8 mouse cellular contexts compared by ENCODE assay signal in the genomic region with DNA sequence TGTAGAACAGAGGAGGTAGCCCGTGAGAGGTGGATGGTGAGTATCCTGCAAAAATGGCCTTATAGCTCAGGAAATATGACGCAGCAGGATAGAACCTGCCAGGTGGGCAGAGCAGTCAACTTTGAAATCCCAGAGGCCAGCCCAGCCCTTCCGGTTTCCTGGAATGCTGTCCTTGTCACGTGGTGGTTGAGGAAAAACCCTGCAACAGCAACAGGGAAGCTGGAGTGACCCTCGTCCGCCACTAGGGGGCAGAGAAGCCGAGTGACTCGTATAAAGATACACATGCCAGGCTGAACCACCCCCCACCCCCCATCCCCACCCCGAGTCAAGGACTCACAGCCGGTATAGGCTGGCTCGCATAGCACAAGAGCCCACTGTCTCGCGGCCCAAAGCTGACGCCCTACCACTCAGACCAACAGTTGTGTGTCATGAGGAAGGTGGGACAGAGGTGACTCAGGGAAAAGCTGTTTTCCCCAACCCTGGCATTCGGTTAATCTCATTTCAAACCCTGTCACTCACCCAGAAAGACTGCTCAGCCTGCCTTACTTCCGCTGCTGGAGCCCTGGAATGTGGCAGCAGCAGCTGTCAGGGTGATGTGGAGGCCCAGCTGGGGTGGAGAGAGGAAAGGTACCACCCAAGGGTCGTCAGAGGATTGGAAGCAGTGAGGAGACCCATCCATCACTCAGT.
A peak's percentile ranks its signal among the peaks of the same experiment; 100 is the strongest.
DNase-seq lines count a peak whose midpoint lies in the region; ATAC-seq and TF ChIP-seq lines count a peak whose summit lies in the region.

No protein-coding gene starts in this region.

- no peaks in the 10 kb centered on the region for H3K36me3 ChIP-seq in forebrain, embryonic 14.5 days (ENCODE audit: control insufficient read depth, insufficient read depth, low read length)
- H3K36me3 ChIP-seq in liver, postnatal 0 days (replicated peaks; ENCODE audit: insufficient read depth, low read length) = no peaks in the 10 kb centered on the region
- H3K36me3 ChIP-seq in neural tube, embryonic 13.5 days = no peaks in the 10 kb centered on the region

- H3K9ac ChIP-seq in forebrain, embryonic 14.5 days (ENCODE audit: low read length) = 0 out of 2 replicates have a peak overlapping the region, but pooled peaks have one; percentile 10
- H3K9ac ChIP-seq in liver, postnatal 0 days (replicated peaks) = no peak overlapping the region
- H3K9ac ChIP-seq in neural tube, embryonic 13.5 days = peak overlapping the region; percentile 47; the same call in 1 of the 2 replicates

- DNase-seq in forebrain, embryonic 14.5 days (ENCODE audit: low spot score) = peak; percentile 91
- DNase-seq in heart, postnatal 25 days (ENCODE audit: low spot score) = peak; percentile 85
- DNase-seq in large intestine, adult 2 months (ENCODE audit: low read depth, low spot score) = peak; percentile 94
- peak; percentile 82 for DNase-seq in liver, postnatal 0 days
- DNase-seq in testis, postnatal 14 days (ENCODE audit: low spot score) = peak; percentile 86

- H3K27me3 ChIP-seq in forebrain, embryonic 14.5 days (replicated peaks; ENCODE audit: control insufficient read depth, insufficient read depth, low read length) = no peaks in the 10 kb centered on the region
- no peaks in the 10 kb centered on the region for H3K27me3 ChIP-seq in liver, postnatal 0 days (ENCODE audit: insufficient read depth, low read length)
- no peaks in the 10 kb centered on the region for H3K27me3 ChIP-seq in neural tube, embryonic 13.5 days

- H3K27ac ChIP-seq in brown adipose tissue, adult 24 weeks (replicated peaks; ENCODE audit: low read depth, low read length) = peak overlapping the region; percentile 94
- no peak overlapping the region for H3K27ac ChIP-seq in forebrain, embryonic 14.5 days (ENCODE audit: low read depth, low read length)
- H3K27ac ChIP-seq in liver, postnatal 0 days (ENCODE audit: low read depth) = peak overlapping the region; percentile 30; the same call in 1 of the 2 replicates
- peak overlapping the region; percentile 57 for H3K27ac ChIP-seq in neural tube, embryonic 13.5 days (replicated peaks)

- 4% methylated on average over 17 of the region's 17 CpGs for WGBS in forebrain, embryonic 14.5 days
- WGBS in large intestine, adult 2 months = 4% methylated on average over 17 of the region's 17 CpGs
- 4% methylated on average over 17 of the region's 17 CpGs for WGBS in liver, postnatal 0 days (ENCODE audit: insufficient replicate concordance)
- 4% methylated on average over 17 of the region's 17 CpGs for WGBS in neural tube, embryonic 13.5 days

- H3K9me3 ChIP-seq in forebrain, embryonic 14.5 days (replicated peaks; ENCODE audit: control insufficient read depth, low read length) = no peaks in the 10 kb centered on the region
- no peaks in the 10 kb centered on the region for H3K9me3 ChIP-seq in liver, postnatal 0 days (ENCODE audit: low read length)
- no peaks in the 10 kb centered on the region for H3K9me3 ChIP-seq in neural tube, embryonic 13.5 days

- H3K4me2 ChIP-seq in forebrain, embryonic 14.5 days (ENCODE audit: low read length) = peak overlapping the region; percentile 55
- peak overlapping the region; percentile 50 for H3K4me2 ChIP-seq in liver, postnatal 0 days (ENCODE audit: low read depth, low read length)
- peak overlapping the region; percentile 54 for H3K4me2 ChIP-seq in neural tube, embryonic 13.5 days

- intact Hi-C loops in heart, postnatal 25 days (cut with DNase I) = loop anchor here (5.0 to 10.0 kb wide), 3 partner anchors 109 to 456 kb away; no protein-coding TSS in a partner anchor

- ATAC-seq in CD4-positive, CD25-positive, alpha-beta regulatory T cell, adult 4 months = peak; percentile 57
- ATAC-seq in forebrain, embryonic 14.5 days = peak; percentile 93
- peak; percentile 90 for ATAC-seq in liver, postnatal 0 days
- ATAC-seq in neural tube, embryonic 13.5 days (ENCODE audit: low read depth) = peak; percentile 91

- peak overlapping the region; percentile 37 for H3K4me3 ChIP-seq in brown adipose tissue, adult 24 weeks (ENCODE audit: insufficient read depth, low read depth, low read length)
- peak overlapping the region; percentile 14; the same call in 1 of the 2 replicates for H3K4me3 ChIP-seq in forebrain, embryonic 14.5 days (ENCODE audit: low read depth, low read length)
- H3K4me3 ChIP-seq in liver, postnatal 0 days (ENCODE audit: low read depth, low read length) = no peak overlapping the region
- peak overlapping the region; percentile 24 for H3K4me3 ChIP-seq in neural tube, embryonic 13.5 days

- peaks cover 5% of the 10 kb centered on the region for H3K4me1 ChIP-seq in brown adipose tissue, adult 24 weeks (ENCODE audit: control insufficient read depth, insufficient read depth, insufficient read length, low read length)
- peaks cover 11% of the 10 kb centered on the region; the same call in 1 of the 2 replicates for H3K4me1 ChIP-seq in forebrain, embryonic 14.5 days (ENCODE audit: control insufficient read depth, insufficient read depth, low read length)
- peaks cover 3% of the 10 kb centered on the region; the same call in 1 of the 2 replicates for H3K4me1 ChIP-seq in liver, postnatal 0 days (ENCODE audit: insufficient read depth)
- peaks cover 18% of the 10 kb centered on the region for H3K4me1 ChIP-seq in neural tube, embryonic 13.5 days (replicated peaks)

- TF ChIP-seq CTCF in liver, postnatal 0 days (IDR thresholded peaks at IDR 0.05; ENCODE audit: low read depth) = peak; percentile 78

- TF ChIP-seq EP300 in liver, postnatal 0 days (IDR thresholded peaks at IDR 0.05; ENCODE audit: low read depth) = no peak
